Mouse (Mus musculus) midbrain, embryonic 16.5 days (tissue): Measurements from ENCODE around the gene Ppme1. TPM values are rescaled to one million over a fixed set of nuclear protein-coding genes. Genes with fewer than 3 reads are reported as not detected.

Source experiments
- ATAC-seq: fragments of 200-750 bp; cut with Nextera tagmentation; 2 replicates; pipeline ENCODE4 v1.8.0; 2017; ENCODE audit warnings: moderate TSS enrichment
- H3K27ac ChIP-seq: fragments of 300-500 bp; sonication (generic); 2 replicates; pipeline ENCODE4 v1.5.1; 2014; ENCODE audit warnings: mild to moderate bottlenecking, low read length, mixed read lengths
- H3K27me3 ChIP-seq: fragments of 300-500 bp; sonication (generic); 2 replicates; pipeline ENCODE4 v1.6.1; 2014; ENCODE audit warnings: low read depth, low read length, mixed read lengths; ENCODE audit not compliant: control insufficient read depth, insufficient read depth
- H3K36me3 ChIP-seq: fragments of 300-500 bp; sonication (generic); 2 replicates; pipeline ENCODE4 v1.6.1; 2014; ENCODE audit warnings: mild to moderate bottlenecking, low read length, moderate library complexity, mixed read lengths; ENCODE audit not compliant: control insufficient read depth, insufficient read depth
- H3K4me1 ChIP-seq: fragments of 300-500 bp; sonication (generic); 2 replicates; pipeline ENCODE4 v1.6.1; 2014; ENCODE audit warnings: mild to moderate bottlenecking, low read length, mixed read lengths; ENCODE audit not compliant: control insufficient read depth, insufficient read depth
- H3K4me2 ChIP-seq: fragments of 300-500 bp; sonication (generic); 2 replicates; pipeline ENCODE4 v1.6.1; 2014; ENCODE audit warnings: mild to moderate bottlenecking, low read length, mixed read lengths
- H3K4me3 ChIP-seq: fragments of 300-500 bp; sonication (generic); 2 replicates; pipeline ENCODE4 v1.5.1; 2014; ENCODE audit warnings: low read depth, mild to moderate bottlenecking, low read length, moderate library complexity, mixed read lengths
- H3K9ac ChIP-seq: fragments of 300-500 bp; sonication (generic); 2 replicates; pipeline ENCODE4 v1.6.1; 2014; ENCODE audit warnings: low read depth, low read length, mixed read lengths
- H3K9me3 ChIP-seq: fragments of 300-500 bp; sonication (generic); replicated peaks from 2 replicates; pipeline ENCODE4 v1.6.1; 2014; ENCODE audit warnings: mild to moderate bottlenecking, low read length, mixed read lengths; ENCODE audit not compliant: control insufficient read depth, poor library complexity, severe bottlenecking
- WGBS: fragments of 180-500 bp; shearing (Covaris S2); extraction: QIAGEN DNeasy Blood & Tissue Kit; methylation state at CpG from one replicate; pipeline ENCODE4 v1.1.7; 2014; 5-methylcytosine and 5-hydroxymethylcytosine counted together
- polyA plus RNA-seq: library from polyadenylated mRNA; unstranded; fragments of >200 nt; fragmentation: Nextera tagmentation; extraction: Ambion mirVana; gene quantifications from 2 replicates; pipeline ENCODE4 v1.2.1, GENCODE M21; 2015

Ppme1 gene
- polyA plus RNA-seq, 1 experiment from 2014 or later: 160 TPM

GRCm38 (mm10) chr7:100312716-100313115 lies 59.4 kb downstream of the Ppme1 start:
- H3K9me3 ChIP-seq: no peaks in the 10 kb centered on the region
- 88% methylated on average over 4 of the region's 4 CpGs for WGBS
- no peak overlapping the region for H3K4me2 ChIP-seq
- H3K4me3 ChIP-seq: no peak overlapping the region
- H3K36me3 ChIP-seq: no peaks in the 10 kb centered on the region
- no peak overlapping the region for H3K27ac ChIP-seq
- H3K9ac ChIP-seq: no peak overlapping the region
- peaks cover 34% of the 10 kb centered on the region for H3K4me1 ChIP-seq
- no peaks in the 10 kb centered on the region for H3K27me3 ChIP-seq
- no peak for ATAC-seq

- Histone ChIP-seq H3K4me1 (peaks cover 40% of the 10 kb centered on the region), H3K9ac (no peak overlapping the region), H3K27ac (peak overlapping the region; percentile 77), H3K9me3 (no peaks in the 10 kb centered on the region), H3K27me3 (no peaks in the 10 kb centered on the region), H3K36me3 (no peaks in the 10 kb centered on the region), H3K4me3 (no peak overlapping the region), H3K4me2 (no peak overlapping the region)
- ATAC-seq: no peak
- WGBS: 77% methylated on average over 12 of the region's 12 CpGs
Measured at GRCm38 (mm10) chr7:100310290-100310689, 61.8 kb downstream of the Ppme1 start.

- Histone ChIP-seq H3K4me2 (no peak overlapping the region), H3K36me3 (no peaks in the 10 kb centered on the region), H3K9ac (peak overlapping the region; percentile 15; the same call in 1 of the 2 replicates), H3K27me3 (no peaks in the 10 kb centered on the region), H3K9me3 (no peaks in the 10 kb centered on the region), H3K27ac (peak overlapping the region; percentile 77), H3K4me1 (peaks cover 40% of the 10 kb centered on the region), H3K4me3 (no peak overlapping the region)
- WGBS: 25% methylated on average over 6 of the region's 6 CpGs
- no peak for ATAC-seq
Measured at GRCm38 (mm10) chr7:100309679-100310078, 62.4 kb downstream of the Ppme1 start.

- ATAC-seq: no peak; the same call in 1 of the 2 replicates
- Histone ChIP-seq H3K9me3 (no peaks in the 10 kb centered on the region), H3K4me3 (no peak overlapping the region), H3K27ac (peak overlapping the region; percentile 83), H3K36me3 (no peaks in the 10 kb centered on the region), H3K4me2 (no peak overlapping the region), H3K27me3 (no peaks in the 10 kb centered on the region), H3K4me1 (peaks cover 40% of the 10 kb centered on the region), H3K9ac (no peak overlapping the region)
- 28% methylated on average over 1 of the region's 1 CpGs for WGBS
Measured at GRCm38 (mm10) chr7:100309216-100309615, 62.9 kb downstream of the Ppme1 start.

DNA sequence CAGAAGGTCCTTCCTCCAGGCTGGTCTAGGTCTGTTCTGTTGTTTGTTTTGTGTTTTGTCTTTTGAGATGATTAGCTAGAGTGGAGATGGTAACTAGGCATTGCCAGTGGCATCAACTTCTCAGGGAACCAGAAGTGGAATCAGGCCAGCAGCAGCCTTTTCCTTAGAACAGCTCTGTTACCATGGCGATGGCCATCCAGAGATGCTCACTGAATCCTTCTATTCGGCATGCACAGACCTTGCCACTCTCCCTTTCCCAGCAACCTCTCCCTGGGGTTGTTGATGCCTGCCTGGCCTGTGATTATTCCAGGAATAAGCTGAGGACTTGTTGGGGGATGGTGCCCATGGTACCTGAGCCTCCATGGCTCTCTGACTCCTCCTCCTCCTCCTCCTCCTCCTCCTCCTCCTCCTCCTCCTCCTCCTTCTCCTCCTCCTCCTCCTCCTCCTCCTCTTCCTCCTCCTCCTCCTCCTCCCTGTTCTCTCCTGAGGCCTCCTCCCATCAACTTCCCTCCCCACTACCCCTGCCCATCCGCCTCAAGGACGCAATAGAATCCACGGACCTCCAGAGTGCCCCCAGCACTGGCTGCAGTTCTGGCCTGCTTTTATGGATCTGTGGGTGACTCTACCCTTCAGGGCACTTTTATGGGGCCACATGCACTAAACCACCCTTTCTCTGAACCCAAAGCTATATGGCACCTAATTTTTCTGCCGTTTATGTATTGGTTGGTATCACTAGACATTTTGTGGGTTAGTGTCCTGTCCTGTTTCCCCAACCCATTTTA lies 64.0 kb downstream of the Ppme1 start:
- H3K9ac ChIP-seq: no peak overlapping the region
- peak; percentile 93 for ATAC-seq
- no peak overlapping the region for H3K4me3 ChIP-seq
- peak overlapping the region; percentile 22; the same call in 1 of the 2 replicates for H3K4me2 ChIP-seq
- no peaks in the 10 kb centered on the region for H3K36me3 ChIP-seq
- H3K9me3 ChIP-seq: no peaks in the 10 kb centered on the region
- no peaks in the 10 kb centered on the region for H3K27me3 ChIP-seq
- peaks cover 40% of the 10 kb centered on the region for H3K4me1 ChIP-seq
- 53% methylated on average over 6 of the region's 6 CpGs for WGBS
- H3K27ac ChIP-seq: peak overlapping the region; percentile 89

- H3K4me3 ChIP-seq: no peak overlapping the region
- no peak overlapping the region for H3K4me2 ChIP-seq
- 93% methylated on average over 9 of the region's 9 CpGs for WGBS
- peaks cover 35% of the 10 kb centered on the region for H3K4me1 ChIP-seq
- no peak overlapping the region for H3K27ac ChIP-seq
- no peaks in the 10 kb centered on the region for H3K27me3 ChIP-seq
- no peaks in the 10 kb centered on the region for H3K9me3 ChIP-seq
- no peaks in the 10 kb centered on the region for H3K36me3 ChIP-seq
- no peak for ATAC-seq
- H3K9ac ChIP-seq: no peak overlapping the region
Measured at GRCm38 (mm10) chr7:100305894-100306293, 66.2 kb downstream of the Ppme1 start.

- Histone ChIP-seq H3K4me3 (no peak overlapping the region), H3K4me2 (no peak overlapping the region), H3K4me1 (peaks cover 2% of the 10 kb centered on the region), H3K9ac (no peak overlapping the region), H3K36me3 (no peaks in the 10 kb centered on the region), H3K27ac (0 out of 2 replicates have a peak overlapping the region, but pooled peaks have one; percentile 2), H3K27me3 (no peaks in the 10 kb centered on the region), H3K9me3 (no peaks in the 10 kb centered on the region)
- ATAC-seq: no peak
- WGBS: 74% methylated on average over 4 of the region's 4 CpGs
Measured at GRCm38 (mm10) chr7:100302316-100302715, 69.8 kb downstream of the Ppme1 start.

- 66% methylated on average over 3 of the region's 3 CpGs for WGBS
- Histone ChIP-seq H3K4me1 (no peaks in the 10 kb centered on the region; the same call in 1 of the 2 replicates), H3K36me3 (no peaks in the 10 kb centered on the region), H3K27me3 (no peaks in the 10 kb centered on the region), H3K9me3 (no peaks in the 10 kb centered on the region), H3K4me3 (no peak overlapping the region), H3K4me2 (no peak overlapping the region), H3K27ac (no peak overlapping the region), H3K9ac (no peak overlapping the region)
- ATAC-seq: no peak
Measured at GRCm38 (mm10) chr7:100301390-100301789, 70.7 kb downstream of the Ppme1 start.

DNA sequence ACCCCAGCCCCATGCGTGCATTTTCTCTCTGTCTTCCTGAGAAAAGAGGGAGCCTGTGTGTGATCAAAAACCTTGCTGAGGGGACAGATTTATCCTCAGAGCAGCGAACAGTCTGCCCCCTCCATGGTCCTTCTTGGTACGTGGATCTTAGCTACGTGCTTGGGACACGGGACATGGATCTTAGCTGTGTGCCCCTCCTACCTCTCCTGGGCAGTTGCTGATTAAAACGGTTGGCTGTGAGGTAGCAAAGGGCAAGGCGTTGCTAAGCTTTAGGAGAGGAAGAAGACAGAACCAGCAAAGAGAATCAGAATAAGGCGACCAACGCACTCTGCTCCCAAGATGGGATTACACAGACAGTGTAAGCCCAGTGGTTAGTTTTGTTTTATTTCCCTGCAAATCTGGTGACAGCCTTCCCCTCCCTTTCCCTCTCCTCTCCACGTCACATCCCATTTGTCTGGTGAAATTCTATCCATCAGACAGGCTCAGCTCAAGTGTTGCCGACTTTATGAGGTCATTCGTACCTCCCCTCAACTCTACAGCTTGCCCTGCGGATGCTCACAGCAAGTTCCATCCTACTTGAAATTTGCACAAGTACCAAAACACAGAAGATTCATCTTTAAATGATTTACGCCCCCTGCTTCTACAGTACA lies 73.1 kb downstream of the Ppme1 start:
- no peaks in the 10 kb centered on the region for H3K9me3 ChIP-seq
- H3K27ac ChIP-seq: no peak overlapping the region
- WGBS: 68% methylated on average over 14 of the region's 14 CpGs
- no peak overlapping the region for H3K9ac ChIP-seq
- H3K36me3 ChIP-seq: no peaks in the 10 kb centered on the region
- no peaks in the 10 kb centered on the region; the same call in 1 of the 2 replicates for H3K4me1 ChIP-seq
- H3K4me2 ChIP-seq: no peak overlapping the region
- H3K27me3 ChIP-seq: no peaks in the 10 kb centered on the region
- ATAC-seq: no peak
- H3K4me3 ChIP-seq: no peak overlapping the region
